Mouse (Mus musculus) midbrain, postnatal 0 days (tissue): Measurements from ENCODE around the gene Slc5a10. TPM values are rescaled to one million over a fixed set of nuclear protein-coding genes. Genes with fewer than 3 reads are reported as not detected.

ENCODE experiments used
- ATAC-seq: fragments of 200-750 bp; cut with Nextera tagmentation; 2 replicates; pipeline ENCODE4 v1.8.0; 2017; ENCODE audit warnings: moderate number of reproducible peaks, mild to moderate bottlenecking, moderate TSS enrichment, moderate library complexity; ENCODE audit not compliant: low FRiP score
- DNase-seq: peaks from one replicate; pipeline ENCODE4 v3.0.0-alpha.2; 2015; ENCODE audit warnings: low spot score
- H3K27ac ChIP-seq: fragments of 300-500 bp; sonication (generic); 2 replicates; pipeline ENCODE4 v1.5.1; 2014; ENCODE audit warnings: low read depth, mild to moderate bottlenecking, low read length, mixed read lengths
- H3K27me3 ChIP-seq: fragments of 300-500 bp; sonication (generic); 2 replicates; pipeline ENCODE4 v1.6.1; 2014; ENCODE audit warnings: low read length, control low read depth, mixed read lengths; ENCODE audit not compliant: insufficient read depth
- H3K36me3 ChIP-seq: fragments of 300-500 bp; sonication (generic); 2 replicates; pipeline ENCODE4 v1.6.1; 2014; ENCODE audit warnings: low read length, control low read depth, mixed read lengths; ENCODE audit not compliant: insufficient read depth
- H3K4me1 ChIP-seq: fragments of 300-500 bp; sonication (generic); 2 replicates; pipeline ENCODE4 v1.6.1; 2014; ENCODE audit warnings: mild to moderate bottlenecking, control low read depth, antibody characterized with exemption, low read length, mixed read lengths; ENCODE audit not compliant: insufficient read depth
- H3K4me2 ChIP-seq: fragments of 300-500 bp; sonication (generic); 2 replicates; pipeline ENCODE4 v1.6.1; 2014; ENCODE audit warnings: low read depth, mild to moderate bottlenecking, low read length, mixed read lengths; ENCODE audit not compliant: poor library complexity, severe bottlenecking
- H3K4me3 ChIP-seq: fragments of 300-500 bp; sonication (generic); 2 replicates; pipeline ENCODE4 v1.5.1; 2014; ENCODE audit warnings: low read depth, mild to moderate bottlenecking, low read length, moderate library complexity
- H3K9ac ChIP-seq: fragments of 300-500 bp; sonication (generic); replicated peaks from 2 replicates; pipeline ENCODE4 v1.6.1; 2014; ENCODE audit warnings: mild to moderate bottlenecking, low read length, moderate library complexity, mixed read lengths; ENCODE audit not compliant: poor library complexity, severe bottlenecking
- H3K9me3 ChIP-seq: fragments of 300-500 bp; sonication (generic); 2 replicates; pipeline ENCODE4 v1.6.1; 2016; ENCODE audit warnings: low read length, control low read depth
- CTCF ChIP-seq: IDR thresholded peaks from 2 replicates; pipeline ENCODE4 v1.5.1; 2016; ENCODE audit warnings: antibody characterized with exemption, mild to moderate bottlenecking
- WGBS: fragments of 180-500 bp; shearing (Covaris S2); extraction: QIAGEN DNeasy Blood & Tissue Kit; methylation state at CpG from one replicate; pipeline ENCODE4 v1.1.7; 2014; 5-methylcytosine and 5-hydroxymethylcytosine counted together
- polyA plus RNA-seq: library from polyadenylated mRNA; unstranded; fragments of >200 nt; fragmentation: Nextera tagmentation; extraction: Ambion mirVana; gene quantifications from 2 replicates; pipeline ENCODE4 v1.2.1, GENCODE M21; 2015
- total RNA-seq: library from RNA; depleted of rRNA; stranded (reverse); fragments of >200 nt; gene quantifications from 2 replicates; pipeline ENCODE4 v1.2.3, GENCODE M21; 2014

The Slc5a10 gene
- total and polyA plus RNA-seq, 2 experiments from 2014 or later: 0.19 TPM; not detected in 1

GRCm38 (mm10) chr11:61677709-61678108 lies 42.9 kb downstream of the Slc5a10 start:
- Histone ChIP-seq H3K4me2 (no peak overlapping the region), H3K36me3 (no peaks in the 10 kb centered on the region), H3K27me3 (no peaks in the 10 kb centered on the region), H3K9me3 (no peaks in the 10 kb centered on the region), H3K4me3 (no peak overlapping the region), H3K9ac (no peak overlapping the region), H3K4me1 (0 out of 2 replicates have a peak, but pooled peaks cover 5% of the 10 kb centered on the region), H3K27ac (no peak overlapping the region)
- ATAC-seq (no peak), DNase-seq (no peak)
- 88% methylated on average over 4 of the region's 4 CpGs for WGBS
- TF ChIP-seq CTCF: no peak

GRCm38 (mm10) chr11:61676216-61676854 lies 44.3 kb downstream of the Slc5a10 start:
- ATAC-seq (no peak), DNase-seq (no peak)
- Histone ChIP-seq H3K36me3 (no peaks in the 10 kb centered on the region), H3K4me1 (0 out of 2 replicates have a peak, but pooled peaks cover 5% of the 10 kb centered on the region), H3K27ac (no peak overlapping the region), H3K27me3 (no peaks in the 10 kb centered on the region), H3K4me2 (no peak overlapping the region), H3K4me3 (no peak overlapping the region), H3K9ac (no peak overlapping the region), H3K9me3 (no peaks in the 10 kb centered on the region)
- no peak for TF ChIP-seq CTCF
- 77% methylated on average over 7 of the region's 7 CpGs for WGBS

DNA sequence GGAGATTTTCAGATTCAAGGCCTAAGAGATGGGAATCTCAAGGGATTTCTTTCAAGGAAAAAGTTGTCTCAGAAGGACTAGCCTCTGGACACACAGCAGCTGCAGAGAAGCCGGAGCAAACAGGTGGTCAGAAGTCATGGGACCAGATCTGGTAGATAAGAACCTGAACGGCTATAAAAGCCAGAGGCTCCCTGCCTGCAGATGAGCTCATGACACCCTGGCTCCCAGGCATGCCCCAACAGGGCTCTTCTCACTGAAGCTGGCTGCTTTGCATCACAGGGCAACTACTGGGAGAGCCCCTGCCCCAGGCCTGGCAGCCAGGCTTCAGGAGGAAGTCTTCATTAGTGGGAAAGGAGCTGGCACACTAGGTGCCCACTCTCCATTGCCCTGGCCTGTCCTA lies 45.3 kb downstream of the Slc5a10 start:
- H3K9ac ChIP-seq: no peak overlapping the region
- H3K9me3 ChIP-seq: no peaks in the 10 kb centered on the region
- H3K27me3 ChIP-seq: no peaks in the 10 kb centered on the region

GRCm38 (mm10) chr11:61674839-61675159 lies 45.8 kb downstream of the Slc5a10 start:
- H3K4me1 ChIP-seq: 0 out of 2 replicates have a peak, but pooled peaks cover 5% of the 10 kb centered on the region
- H3K9me3 ChIP-seq: no peaks in the 10 kb centered on the region
- peak; percentile 75 for TF ChIP-seq CTCF
- WGBS: 5% methylated on average over 8 of the region's 8 CpGs
- no peak overlapping the region for H3K4me3 ChIP-seq
- ATAC-seq (peak; percentile 66), DNase-seq (peak; percentile 67)
- no peaks in the 10 kb centered on the region for H3K27me3 ChIP-seq
- no peak overlapping the region for H3K27ac ChIP-seq
- no peaks in the 10 kb centered on the region for H3K36me3 ChIP-seq
- peak overlapping the region; percentile 9; the same call in 1 of the 2 replicates for H3K4me2 ChIP-seq
- H3K9ac ChIP-seq: no peak overlapping the region

More for the DNA sequence above, 45.3 kb downstream of the Slc5a10 start:
- no peak overlapping the region for H3K27ac ChIP-seq
- ATAC-seq (no peak), DNase-seq (no peak)
- H3K4me2 ChIP-seq: no peak overlapping the region
- H3K4me3 ChIP-seq: no peak overlapping the region
- no peak for TF ChIP-seq CTCF
- H3K4me1 ChIP-seq: 0 out of 2 replicates have a peak, but pooled peaks cover 5% of the 10 kb centered on the region
- 56% methylated on average over 2 of the region's 2 CpGs for WGBS
- no peaks in the 10 kb centered on the region for H3K36me3 ChIP-seq

GRCm38 (mm10) chr11:61674151-61674838 lies 46.3 kb downstream of the Slc5a10 start:
- H3K4me3 ChIP-seq: no peak overlapping the region
- H3K36me3 ChIP-seq: no peaks in the 10 kb centered on the region
- peak overlapping the region; percentile 9; the same call in 1 of the 2 replicates for H3K4me2 ChIP-seq
- H3K9ac ChIP-seq: no peak overlapping the region
- WGBS: 32% methylated on average over 14 of the region's 19 CpGs
- ATAC-seq (peak; percentile 47), DNase-seq (no peak)
- H3K4me1 ChIP-seq: 0 out of 2 replicates have a peak, but pooled peaks cover 5% of the 10 kb centered on the region
- no peaks in the 10 kb centered on the region for H3K27me3 ChIP-seq
- H3K27ac ChIP-seq: no peak overlapping the region
- no peak for TF ChIP-seq CTCF
- no peaks in the 10 kb centered on the region for H3K9me3 ChIP-seq

GRCm38 (mm10) chr11:61673686-61674085 lies 46.9 kb downstream of the Slc5a10 start:
- no peaks in the 10 kb centered on the region for H3K9me3 ChIP-seq
- WGBS: 34% methylated on average over 8 of the region's 8 CpGs

More at GRCm38 (mm10) chr11:61673686-61674085, 46.9 kb downstream of the Slc5a10 start:
- no peaks in the 10 kb centered on the region for H3K27me3 ChIP-seq
- H3K27ac ChIP-seq: no peak overlapping the region
- no peaks in the 10 kb centered on the region for H3K36me3 ChIP-seq
- H3K4me2 ChIP-seq: no peak overlapping the region
- DNase-seq (peak; percentile 32), ATAC-seq (no peak)
- H3K4me3 ChIP-seq: no peak overlapping the region
- 0 out of 2 replicates have a peak, but pooled peaks cover 5% of the 10 kb centered on the region for H3K4me1 ChIP-seq
- H3K9ac ChIP-seq: no peak overlapping the region
- TF ChIP-seq CTCF: peak; percentile 45
